Mouse (Mus musculus) left cerebral cortex, adult 8-10 months (tissue): ENCODE data around the gene Ccdc88b. TPM values are rescaled to one million over a fixed set of nuclear protein-coding genes. Genes with fewer than 3 reads are reported as not detected.
"Not testable (repeated sequence)": the region's sequence is repeated elsewhere in the genome, so short reads cannot be mapped to it uniquely, and the experiment has no call there.

Experiments used
- DNase-seq, 2 experiments: peaks; one replicate each; pipeline ENCODE4 v3.0.0; 2022; ENCODE audit warnings: low spot score in 2 of 2
- total RNA-seq, 4 experiments: library from RNA; stranded (reverse); gene quantifications; 2 replicates each; pipeline ENCODE4 v1.2.4; 2022

Ccdc88b gene
- 1 to 10 TPM; 4.6 to 6.3 (median 5.8) TPM for total RNA-seq

DNA sequence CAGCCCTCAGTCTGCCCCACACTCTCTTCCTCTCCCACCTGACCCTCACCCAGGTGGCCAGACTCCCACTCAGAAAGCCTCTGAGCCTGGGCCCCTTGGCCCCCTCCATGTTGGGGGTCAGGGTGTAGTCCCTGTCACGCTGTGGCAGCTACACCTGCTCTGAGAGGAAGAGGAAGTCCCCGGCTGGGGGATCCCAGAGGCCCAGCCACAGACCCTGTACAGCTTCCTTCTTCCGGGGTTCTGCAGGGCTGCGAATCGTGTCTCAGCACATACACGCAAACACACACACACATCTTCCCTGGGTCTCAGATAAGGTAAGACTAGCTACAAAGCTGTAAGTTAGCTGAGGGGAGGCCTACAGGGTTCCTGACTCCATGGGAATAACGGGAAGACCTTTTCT lies at the start of gene Ccdc88b:
Gene Ccdc88b, minus strand, starts transcription at position 181 of the 400 bp plus-strand sequence.
- no peak for DNase-seq

DNA sequence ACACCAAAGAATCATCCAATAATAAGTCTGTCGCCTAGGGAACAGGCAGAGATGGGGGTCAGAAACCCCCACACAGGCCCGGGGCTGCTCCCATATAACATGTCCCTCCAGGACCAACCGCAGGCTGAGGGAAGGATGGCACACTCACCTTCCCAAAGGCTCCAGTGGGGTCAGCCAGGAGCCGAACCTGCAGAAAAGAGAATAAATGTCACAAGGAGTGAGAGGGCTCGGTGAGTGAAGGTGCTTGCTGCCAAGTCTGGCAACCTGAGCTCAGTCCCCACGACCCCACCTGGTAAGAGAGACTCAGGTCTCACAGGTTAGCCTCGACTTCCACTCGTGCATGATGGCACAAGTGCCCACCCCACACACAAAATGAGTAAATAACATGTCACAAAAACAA lies 49.1 kb upstream of the Ccdc88b start:
- no peak for DNase-seq

DNA sequence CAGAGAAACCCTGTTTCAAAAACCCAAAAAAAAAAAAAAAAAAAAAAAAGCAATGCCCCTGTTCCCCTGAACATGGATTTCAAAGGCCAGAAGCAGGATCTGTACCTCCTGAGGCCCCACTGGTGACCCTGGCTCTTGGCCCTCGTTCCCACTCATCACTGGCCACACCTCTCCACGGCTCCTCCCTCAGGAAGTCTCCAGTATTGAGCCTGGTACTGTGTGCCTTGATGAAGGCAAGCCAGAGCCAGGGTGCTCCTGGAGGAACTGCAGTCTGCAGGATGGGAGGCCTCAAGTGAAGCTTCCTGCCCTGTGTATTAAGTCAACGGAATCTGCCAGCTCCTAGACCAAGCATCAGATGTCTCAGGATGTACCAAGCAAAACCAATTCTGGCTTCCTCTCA lies 48.2 kb upstream of the Ccdc88b start:
- no peak for DNase-seq

DNA sequence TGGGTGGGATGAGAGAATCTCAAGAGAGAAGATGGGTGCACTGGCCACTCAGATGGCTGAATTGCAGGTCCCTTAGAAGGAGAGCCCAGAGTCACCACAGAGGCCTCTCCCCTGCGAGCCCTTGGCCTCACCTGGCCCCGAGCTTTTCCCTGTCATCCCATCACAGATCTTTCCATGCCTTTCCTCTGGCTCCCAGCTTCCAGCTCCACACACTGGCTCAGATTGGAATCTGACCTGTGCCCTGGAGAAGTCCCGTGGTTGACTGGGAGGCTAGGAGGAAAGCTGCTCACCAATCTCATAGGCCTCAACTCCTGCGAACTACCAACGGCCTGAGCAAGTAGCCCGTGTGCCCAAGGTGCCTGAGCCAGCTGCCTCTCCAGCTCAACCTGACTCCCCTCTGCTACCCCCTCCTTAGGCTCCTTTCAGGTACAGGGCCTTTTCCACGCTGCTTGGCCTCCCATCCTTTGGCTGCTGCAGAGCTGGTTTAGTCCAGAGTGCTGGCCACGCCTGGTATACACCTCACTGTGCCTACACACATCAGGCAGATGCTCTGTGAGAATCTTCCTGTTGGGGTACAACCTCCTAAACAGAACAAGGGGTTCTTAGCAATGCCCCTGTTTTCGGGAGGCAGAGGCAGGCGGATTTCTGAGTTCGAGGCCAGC lies 47.6 kb upstream of the Ccdc88b start:
- no peak for DNase-seq

DNA sequence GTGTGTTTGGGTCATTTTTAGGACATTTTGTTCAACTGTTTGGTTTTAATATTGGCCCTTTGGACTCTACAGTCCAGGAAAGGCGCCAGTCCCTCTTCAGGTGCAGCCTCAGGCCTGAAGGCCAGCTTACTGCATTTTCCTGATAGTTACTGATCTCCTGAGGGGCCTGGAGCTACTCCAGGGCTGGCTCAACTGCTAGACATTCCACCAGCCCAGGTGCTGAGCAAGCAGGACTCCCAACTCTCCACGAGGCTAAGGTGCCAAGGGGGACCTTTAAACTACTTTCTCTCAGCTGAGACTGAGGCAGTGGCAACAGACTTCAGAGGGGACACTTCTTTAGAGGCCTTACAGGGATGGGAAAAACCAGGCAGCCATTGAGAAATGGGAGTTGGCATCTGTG lies 46.8 kb upstream of the Ccdc88b start:
- DNase-seq, result no peak

DNA sequence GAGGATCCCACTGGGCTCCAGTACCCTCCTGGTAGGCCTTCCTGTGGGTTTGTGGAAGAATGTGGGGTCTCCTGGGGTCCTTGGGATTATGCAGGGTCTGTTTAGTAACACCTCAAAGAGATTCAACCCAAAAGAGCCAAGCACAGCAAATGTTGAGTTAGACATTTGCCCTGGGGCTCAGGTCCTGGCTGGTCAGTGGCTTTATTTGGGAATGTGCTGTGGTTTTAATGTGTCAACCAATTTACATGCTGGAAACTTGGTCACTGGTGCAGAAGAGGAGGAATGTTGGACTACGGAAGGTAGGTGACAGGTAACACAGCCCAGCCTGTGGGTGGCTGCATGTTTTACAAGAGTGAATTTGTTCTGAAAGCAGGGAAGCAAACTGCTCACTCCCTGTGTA lies 45.0 kb upstream of the Ccdc88b start:
- no peak for DNase-seq

DNA sequence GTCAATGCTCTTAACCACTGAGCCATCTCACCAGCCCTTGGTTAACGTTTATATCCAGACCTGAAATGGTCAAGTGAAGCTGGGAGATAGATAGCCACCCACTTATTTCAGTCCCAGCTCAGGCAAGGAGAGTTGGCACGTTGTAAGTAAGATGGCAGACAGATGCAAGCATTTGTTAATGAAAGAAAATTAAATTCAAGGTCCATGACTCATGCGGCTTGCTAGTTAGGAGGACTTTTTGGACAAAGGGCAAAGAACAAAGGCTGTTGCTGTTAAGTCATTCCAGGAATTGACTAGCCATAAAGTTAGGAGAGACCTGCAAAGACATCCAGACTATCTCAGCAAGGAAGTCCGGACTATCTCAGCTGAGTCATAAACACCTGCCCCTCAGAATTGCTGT lies 41.6 kb upstream of the Ccdc88b start:
- DNase-seq, result no peak

DNA sequence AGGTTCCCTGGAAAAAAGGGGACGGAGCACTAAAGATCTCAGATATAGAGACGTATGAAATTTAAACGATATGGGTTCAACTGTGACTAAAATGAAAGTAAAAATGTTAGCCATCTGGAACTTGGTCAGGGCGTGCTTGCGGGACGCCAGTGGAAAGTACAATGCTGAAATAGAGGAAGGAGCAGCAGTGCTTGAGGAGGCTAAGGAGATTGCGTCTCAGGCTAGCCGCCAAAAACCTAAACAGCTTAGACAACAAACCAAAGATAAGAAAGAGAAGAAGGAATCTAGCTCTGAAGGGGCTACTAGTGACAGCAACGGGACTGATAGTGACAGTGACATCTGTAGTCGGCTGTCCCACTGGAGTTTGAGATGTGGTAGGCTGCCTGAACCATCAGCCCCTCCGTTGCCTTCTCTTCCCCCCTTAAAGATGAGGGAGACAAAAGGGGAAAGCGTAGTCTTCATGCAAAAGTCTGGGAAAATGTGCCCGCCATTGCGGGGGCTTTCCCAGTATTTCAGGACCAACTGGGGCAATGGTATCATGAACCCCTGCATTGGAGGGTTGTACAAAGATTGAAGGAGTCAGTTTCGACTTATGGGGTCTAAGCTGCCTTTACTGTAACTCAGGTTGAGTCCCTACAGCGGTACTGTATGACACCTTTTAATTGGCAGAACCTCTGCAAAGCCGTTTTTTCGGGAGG lies 37.7 kb upstream of the Ccdc88b start:
- not testable (repeated sequence) for DNase-seq

DNA sequence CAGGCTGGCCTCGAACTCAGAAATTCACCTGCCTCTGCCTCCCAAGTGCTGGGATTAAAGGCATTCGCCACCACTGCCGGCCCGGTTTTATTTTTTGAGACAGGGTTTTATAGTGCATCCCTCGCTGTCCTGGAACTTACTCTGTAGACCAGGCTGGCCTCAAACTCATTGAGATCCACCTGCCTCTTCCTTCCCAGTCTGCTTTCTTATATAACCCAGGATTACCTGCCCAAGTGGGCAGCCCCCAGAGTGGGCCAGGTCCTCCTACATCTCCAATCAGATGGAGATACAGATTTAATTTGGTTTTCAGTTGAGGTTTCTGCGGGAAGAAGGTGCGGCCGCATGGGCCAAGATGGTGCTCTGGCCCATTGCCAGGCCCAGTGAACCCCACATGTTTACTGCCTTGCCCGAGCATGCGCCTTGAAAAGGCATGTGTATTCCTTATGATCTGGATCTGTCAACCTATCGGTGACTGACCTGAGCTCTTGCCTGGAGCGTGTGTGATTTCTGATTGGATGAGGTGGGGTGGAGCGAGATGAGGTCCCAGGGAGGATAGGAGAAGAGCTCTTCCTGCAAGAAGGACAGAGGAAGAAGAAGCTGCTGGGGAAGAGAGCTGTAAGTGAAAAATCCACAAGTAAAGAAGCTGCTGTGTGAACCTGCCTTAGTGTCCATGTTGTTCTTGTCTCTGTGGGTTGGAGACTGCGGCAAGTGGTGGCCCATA lies 35.9 kb upstream of the Ccdc88b start:
- DNase-seq, result no peak

DNA sequence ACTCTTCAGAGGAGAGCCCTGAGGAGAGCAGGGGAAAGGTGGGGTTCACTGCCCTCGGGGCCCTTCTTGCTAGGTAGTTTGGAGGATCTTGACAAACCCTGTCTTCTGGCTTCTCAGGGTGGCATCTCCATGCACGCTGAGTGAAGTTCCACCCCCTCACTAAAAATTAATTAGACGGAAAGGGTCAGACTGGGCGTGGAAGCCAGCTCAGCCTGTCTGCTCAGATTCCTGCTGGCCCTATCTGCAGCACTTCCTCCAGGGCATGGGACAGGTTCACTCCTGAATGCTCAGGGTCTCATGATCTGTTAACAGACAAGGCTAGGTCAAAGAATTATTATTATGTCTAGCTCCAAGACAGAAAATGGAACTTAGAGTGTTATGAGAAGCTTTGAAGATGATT lies 34.5 kb upstream of the Ccdc88b start:
- no peak for DNase-seq

DNA sequence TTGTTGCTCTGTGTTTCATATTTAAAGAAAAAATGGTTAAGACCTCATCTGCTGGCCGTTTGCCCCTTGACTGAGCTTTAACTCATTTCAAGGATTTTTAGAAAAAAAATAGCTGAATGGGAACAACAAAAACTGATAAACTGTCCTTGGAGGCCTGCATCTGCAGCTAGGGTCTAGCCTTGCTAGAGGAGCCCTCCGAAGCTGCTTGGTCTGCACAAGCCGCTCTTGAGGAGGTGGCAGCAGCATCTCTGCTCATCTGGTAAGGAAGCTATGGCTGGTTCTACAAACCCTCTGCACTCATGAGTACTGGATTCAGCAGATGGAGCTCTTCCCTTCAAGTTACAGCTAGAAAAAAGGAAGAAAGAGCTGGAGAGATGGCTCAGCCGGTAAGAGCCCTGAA lies 20.0 kb upstream of the Ccdc88b start:
- DNase-seq, result no peak

DNA sequence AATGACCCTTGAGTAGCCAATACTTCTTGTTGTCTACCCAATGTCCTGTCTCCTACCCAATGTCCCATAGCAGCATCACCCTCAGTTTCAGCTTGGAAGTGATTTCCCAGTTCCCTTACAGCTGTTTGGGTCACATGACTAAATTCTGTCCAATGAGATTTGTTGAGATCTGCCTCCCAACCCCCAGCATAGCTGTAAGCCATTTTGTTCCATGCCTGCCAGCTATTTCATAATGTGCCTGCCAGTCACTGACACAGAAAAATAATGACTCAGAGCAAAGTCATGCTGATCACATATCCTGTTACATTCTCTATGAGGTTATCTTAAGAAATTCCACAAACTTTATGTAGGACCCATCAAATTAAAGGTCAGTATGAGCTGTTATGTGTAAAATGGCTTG lies 18.8 kb upstream of the Ccdc88b start:
- DNase-seq, result no peak

DNA sequence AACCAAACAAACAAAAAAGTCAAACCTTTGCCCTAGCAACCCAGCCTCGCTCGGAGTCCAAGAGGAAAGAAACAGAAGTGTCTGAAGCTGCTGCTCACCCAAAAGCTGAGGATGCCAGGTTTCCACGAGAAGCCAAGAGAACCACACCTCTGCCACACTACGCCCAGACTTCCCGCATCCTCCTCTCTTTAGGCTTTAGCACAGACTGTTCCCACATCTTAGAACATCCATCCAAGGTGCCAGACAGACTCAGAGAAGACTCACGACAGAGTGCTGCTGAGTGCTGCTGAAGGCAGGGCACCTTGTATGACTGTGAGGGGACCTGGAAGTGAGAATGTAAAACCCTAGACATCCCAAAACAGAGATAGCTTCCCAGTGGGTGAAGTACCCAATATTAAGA lies 17.8 kb upstream of the Ccdc88b start:
- no peak for DNase-seq

DNA sequence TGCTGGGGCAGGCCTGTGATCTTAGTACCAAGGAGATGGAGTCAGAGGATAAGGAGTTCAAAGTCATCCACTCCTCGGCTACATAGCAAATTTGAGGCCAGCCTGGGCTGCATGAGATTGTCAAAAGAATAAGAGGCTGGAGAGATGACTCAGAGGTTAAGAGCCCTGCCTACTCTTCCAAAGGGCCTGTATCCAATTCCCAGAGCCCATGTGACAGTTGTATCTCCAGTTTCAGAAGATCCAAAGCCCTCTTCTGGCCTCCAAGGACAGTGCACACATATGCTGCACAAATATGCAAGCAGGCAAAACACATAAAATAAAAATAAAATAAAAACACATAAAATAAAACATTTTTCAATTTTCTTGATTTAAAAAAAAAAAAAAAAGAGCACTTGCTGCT lies 16.2 kb upstream of the Ccdc88b start:
- no peak for DNase-seq

DNA sequence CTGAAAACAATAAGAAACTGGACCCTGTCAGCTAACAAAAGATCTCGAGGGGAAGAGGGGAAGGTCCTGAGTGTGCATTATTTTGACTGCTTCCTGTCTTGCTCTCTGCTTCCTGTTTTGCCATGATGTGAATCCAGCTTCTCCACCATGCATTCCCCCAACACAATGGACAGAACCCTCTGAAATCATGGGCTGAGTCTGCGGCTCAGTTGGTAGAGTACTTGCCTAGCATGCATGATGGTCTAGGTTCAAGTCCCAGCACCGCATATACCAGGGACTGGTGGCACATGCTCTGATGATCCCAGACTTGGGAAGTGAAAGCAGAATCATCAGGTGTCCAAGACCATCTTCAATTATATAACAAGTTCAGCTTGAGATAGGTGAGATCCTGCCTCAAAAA lies 14.7 kb upstream of the Ccdc88b start:
- no peak for DNase-seq

DNA sequence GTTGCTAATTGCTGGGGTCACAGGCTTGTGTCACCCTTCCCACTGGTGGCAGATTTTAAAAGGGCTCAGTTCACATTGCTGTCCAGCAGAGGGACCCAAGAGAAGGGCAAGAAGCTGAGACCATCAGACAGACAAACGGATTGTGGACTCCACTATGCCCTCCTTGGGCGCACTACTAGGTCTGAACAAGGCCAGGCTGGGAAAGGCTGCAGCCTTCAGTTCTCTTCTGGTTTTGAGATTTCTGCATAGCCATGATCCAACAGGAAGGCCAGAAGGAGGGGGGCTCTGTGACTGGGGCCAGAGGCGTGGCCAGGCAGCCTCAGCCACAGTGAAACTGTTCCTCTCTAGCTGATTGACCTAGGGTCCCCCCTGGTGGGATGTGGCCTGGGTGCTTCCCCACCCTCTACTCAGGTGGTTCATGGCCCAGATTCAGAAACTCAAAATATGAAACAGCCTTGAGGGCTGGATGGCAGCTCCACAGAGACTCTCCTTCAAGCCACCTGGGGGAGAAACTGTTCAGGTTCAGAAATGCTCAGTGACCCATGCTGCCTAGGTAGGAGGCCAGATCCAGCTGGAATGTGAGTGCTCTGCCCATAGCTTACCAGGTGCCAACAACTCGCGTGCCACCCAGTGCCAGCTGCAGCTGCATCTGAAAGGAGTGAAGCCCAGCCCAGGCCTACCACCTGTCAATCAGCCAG lies 13.7 kb upstream of the Ccdc88b start:
- DNase-seq, result no peak

DNA sequence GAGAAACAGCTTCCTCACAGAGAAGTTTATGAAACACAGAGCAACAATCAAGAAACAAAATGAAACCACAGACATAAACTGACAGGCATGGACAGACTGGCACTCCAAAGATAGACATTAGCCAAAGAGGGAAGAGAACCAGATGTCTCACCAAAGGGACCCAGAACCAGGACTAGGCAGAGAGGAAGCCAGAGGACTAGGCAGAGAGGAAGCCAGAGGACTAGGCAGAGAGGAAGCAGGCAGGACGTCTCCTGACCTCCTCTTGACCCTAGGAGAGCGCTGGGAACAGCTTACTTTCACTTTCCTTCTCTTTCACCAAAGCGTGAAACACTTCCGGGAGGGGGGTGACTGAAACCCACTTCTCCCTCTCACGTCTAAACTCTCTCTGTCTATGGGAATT lies 11.3 kb upstream of the Ccdc88b start:
- DNase-seq, result no peak

DNA sequence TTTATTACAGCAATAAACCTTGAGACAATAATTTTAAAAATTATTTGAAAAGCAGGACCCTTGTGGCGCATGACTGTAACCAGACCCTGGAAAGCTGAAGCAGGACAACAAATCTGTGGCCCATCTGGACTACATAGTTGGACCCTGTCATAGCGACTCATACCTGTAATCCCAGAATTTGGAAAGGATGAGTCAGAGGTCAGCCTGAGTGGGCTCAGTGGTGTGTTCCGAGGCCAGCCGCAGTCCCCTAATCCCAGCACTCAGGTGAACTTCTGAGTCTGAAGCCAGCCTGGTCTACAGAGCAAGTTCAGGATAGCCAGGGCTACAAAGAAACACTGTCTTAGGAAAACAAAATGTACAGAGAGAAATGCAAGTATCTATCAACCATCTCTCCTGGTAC lies 3.4 kb upstream of the Ccdc88b start:
- no peak for DNase-seq

DNA sequence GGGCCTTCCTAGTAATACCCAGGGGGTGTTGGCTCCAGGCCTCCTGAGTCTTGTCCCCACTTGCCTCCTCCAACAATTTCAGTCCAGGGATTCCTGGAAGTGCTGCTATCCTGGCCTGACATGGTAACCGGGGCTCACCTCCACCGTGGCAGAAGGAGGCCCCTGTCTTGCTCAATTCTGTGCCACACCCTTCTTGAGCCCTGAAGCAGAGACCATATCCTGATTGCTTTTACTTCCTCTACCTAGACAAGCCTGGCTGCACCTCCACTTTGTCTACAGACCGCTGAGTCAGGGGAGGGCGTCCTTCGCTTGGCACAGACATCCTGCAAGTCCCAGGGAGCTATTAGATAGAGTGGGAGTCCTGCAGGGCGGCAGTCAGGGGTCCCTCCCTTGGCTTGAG lies 2.7 kb upstream of the Ccdc88b start:
- DNase-seq, result no peak

DNA sequence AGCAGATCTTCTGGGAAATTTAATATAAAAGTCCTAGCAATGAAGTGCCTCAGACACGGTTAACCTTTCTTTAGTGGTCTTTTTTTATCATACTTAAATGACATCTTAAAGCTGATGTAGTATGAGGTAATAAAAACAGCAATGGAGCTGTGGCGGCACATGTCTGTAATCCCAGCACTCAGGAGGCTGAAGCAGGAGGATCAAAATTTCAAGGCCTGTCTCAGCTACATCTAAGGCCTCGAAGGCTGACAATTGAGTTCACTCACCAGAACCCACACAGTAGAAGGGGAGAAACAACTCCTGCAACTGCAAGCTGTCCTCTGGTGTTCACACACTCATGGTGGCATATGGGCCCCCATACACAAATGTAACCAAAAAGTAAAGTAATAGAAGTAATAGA lies 2.0 kb upstream of the Ccdc88b start:
- DNase-seq, result no peak

DNA sequence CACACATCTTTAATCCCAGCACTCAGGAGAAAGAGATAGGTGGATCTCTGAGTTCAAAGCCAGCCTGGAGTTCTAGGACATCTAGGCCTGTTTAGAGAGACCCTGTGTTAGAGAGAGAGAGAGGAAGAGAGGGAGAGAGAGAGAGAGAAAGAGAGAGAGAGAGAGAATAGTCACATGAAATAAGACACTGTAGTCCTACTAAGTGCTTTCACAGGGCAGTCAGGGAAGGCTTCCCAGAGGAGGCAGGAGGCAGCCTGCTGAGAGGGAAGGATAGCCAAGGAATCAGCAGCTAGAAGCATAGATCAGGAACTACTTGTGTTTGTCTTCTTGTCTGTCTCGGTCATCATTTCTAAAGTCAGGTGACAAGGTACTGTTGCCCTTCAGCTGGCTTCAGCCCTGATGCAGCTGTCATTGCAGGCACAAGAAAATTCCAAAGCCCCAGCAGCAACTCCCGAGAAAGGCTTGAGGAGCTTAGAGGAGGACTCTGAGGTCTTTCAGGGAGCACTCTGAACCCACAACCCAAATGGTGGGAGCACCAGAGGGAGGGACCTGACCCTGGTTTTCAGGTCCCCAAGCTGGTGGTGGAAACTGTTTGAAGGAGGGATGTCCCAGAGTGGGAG lies 1.1 kb upstream of the Ccdc88b start:
- no peak for DNase-seq
